Mouse (Mus musculus) spleen, adult 2 months (tissue): ENCODE data around the gene Lenep. TPM values are rescaled to one million over a fixed set of nuclear protein-coding genes. Genes with fewer than 3 reads are reported as not detected.
A peak's percentile ranks its signal among the peaks of the same experiment; 100 is the strongest.

Source experiments
- DNase-seq, 2 experiments: peaks; one replicate each; pipeline versions ENCODE4 v3.0.0 to v3.0.0-alpha.2; 2012 to 2021; ENCODE audit warnings: low spot score in 2 of 2, low read depth in 1 of 2
- H3K27ac ChIP-seq: fragments of 200-500 bp; 2 replicates; pipeline ENCODE4 v1.5.1; 2012; ENCODE audit warnings: low read length, inconsistent platforms; ENCODE audit not compliant: insufficient read depth
- H3K27me3 ChIP-seq: fragments of 200-500 bp; 2 replicates; pipeline ENCODE4 v1.6.1; 2012; ENCODE audit warnings: mild to moderate bottlenecking, moderate library complexity, low read length, inconsistent platforms; ENCODE audit not compliant: control insufficient read depth, insufficient read depth
- H3K36me3 ChIP-seq: fragments of 200-500 bp; 2 replicates; pipeline ENCODE4 v1.6.1; 2012; ENCODE audit warnings: mild to moderate bottlenecking, low read length, inconsistent platforms; ENCODE audit not compliant: control insufficient read depth, insufficient read depth
- H3K4me1 ChIP-seq: fragments of 200-500 bp; 2 replicates; pipeline ENCODE4 v1.6.1; 2011; ENCODE audit warnings: inconsistent platforms; ENCODE audit not compliant: control insufficient read depth, insufficient read depth, insufficient read length
- H3K4me3 ChIP-seq: fragments of 200-500 bp; 2 replicates; pipeline ENCODE4 v1.5.1; 2011; ENCODE audit warnings: mild to moderate bottlenecking, inconsistent platforms; ENCODE audit not compliant: insufficient read depth, insufficient read length; ENCODE audit errors: extremely low read depth
- CTCF ChIP-seq: fragments of 200-500 bp; IDR thresholded peaks from 2 replicates; pipeline ENCODE4 v1.5.1; 2011; ENCODE audit warnings: mild to moderate bottlenecking, inconsistent platforms; ENCODE audit not compliant: insufficient read depth, insufficient read length, insufficient replicate concordance; ENCODE audit errors: extremely low read depth
- POLR2A ChIP-seq: fragments of 200-500 bp; IDR thresholded peaks from 2 replicates; pipeline ENCODE4 v1.6.1; 2011; ENCODE audit warnings: low read depth, low read length, inconsistent platforms
- WGBS: fragments of 180-500 bp; shearing (Covaris S2); methylation state at CpG from one replicate; pipeline ENCODE4 v1.1.7; 2018; 5-methylcytosine and 5-hydroxymethylcytosine counted together
- polyA plus RNA-seq: library from polyadenylated mRNA; depleted of rRNA; stranded (reverse); fragments of >200 nt; gene quantifications from 2 replicates; pipeline ENCODE4 v1.2.3, GENCODE M21; 2012

Gene Lenep
- polyA plus RNA-seq, 1 experiment: 1.5 TPM

- Histone ChIP-seq H3K27me3 (no peaks in the 10 kb centered on the region), H3K4me3 (peak overlapping the region; percentile 85), H3K4me1 (peaks cover 37% of the 10 kb centered on the region), H3K36me3 (no peaks in the 10 kb centered on the region), H3K27ac (peak overlapping the region; percentile 88)
- WGBS: under 1% methylated on average over 21 of the region's 24 CpGs
- no peak for TF ChIP-seq CTCF
- TF ChIP-seq POLR2A: no peak
- DNase-seq: peak in 1 of 2 experiments; percentile 27
Measured at GRCm38 (mm10) chr3:89392871-89393311, 9.7 kb downstream of the Lenep start.

DNA sequence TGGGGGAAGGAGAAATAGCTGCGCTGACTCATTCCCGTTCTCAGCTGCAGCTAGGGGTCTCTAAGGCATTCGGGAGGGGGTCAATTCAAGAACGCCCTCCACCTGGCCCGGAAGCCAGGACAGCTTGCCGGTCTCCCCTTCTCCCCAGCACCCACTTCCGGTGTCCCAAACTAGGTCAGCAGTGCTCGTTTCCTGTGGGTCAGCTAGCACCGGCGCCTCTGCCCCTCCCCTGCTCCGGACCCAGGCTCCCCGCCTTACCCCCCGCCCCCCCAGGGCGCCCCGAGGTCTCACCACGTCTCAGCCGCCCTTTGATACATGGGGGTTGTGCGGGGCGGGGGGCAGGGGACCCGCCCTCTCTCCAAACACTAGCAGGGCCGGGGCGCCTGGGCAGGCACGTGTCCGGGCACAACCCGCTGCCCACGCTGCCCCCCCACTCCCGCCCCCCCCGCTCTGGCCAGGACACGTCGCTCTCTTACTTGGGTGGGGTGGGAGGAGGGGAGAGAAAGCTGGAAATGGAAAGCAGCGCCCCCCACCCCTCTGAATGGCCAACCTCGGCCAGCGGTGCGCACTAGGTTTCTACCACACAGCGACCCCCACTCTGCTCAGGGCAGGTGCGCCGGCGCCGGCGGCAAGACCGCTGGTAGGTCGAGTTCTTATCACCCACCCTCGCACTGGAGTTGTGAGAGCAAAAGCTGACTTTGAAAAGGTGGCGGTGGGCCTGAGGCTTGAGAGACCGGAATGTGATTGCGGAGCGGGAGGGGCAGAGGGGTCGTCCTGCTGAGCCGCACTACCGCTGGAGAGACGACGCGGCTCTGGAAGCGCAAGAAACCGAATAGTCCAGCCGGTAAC lies 10.7 kb downstream of the Lenep start:
- H3K36me3 ChIP-seq: no peaks in the 10 kb centered on the region
- TF ChIP-seq POLR2A (no peak), CTCF (no peak)
- peak overlapping the region; percentile 85 for H3K4me3 ChIP-seq
- H3K4me1 ChIP-seq: peaks cover 40% of the 10 kb centered on the region
- DNase-seq: peak in 1 of 2 experiments; percentile 35
- no peaks in the 10 kb centered on the region for H3K27me3 ChIP-seq
- WGBS: 1% methylated on average over 54 of the region's 56 CpGs
- H3K27ac ChIP-seq: peak overlapping the region; percentile 91

GRCm38 (mm10) chr3:89390699-89391662 lies 11.6 kb downstream of the Lenep start:
- peak overlapping the region; percentile 85 for H3K4me3 ChIP-seq
- TF ChIP-seq CTCF (no peak), POLR2A (no peak)
- H3K36me3 ChIP-seq: no peaks in the 10 kb centered on the region
- no peaks in the 10 kb centered on the region for H3K27me3 ChIP-seq
- H3K27ac ChIP-seq: peak overlapping the region; percentile 93
- WGBS: 9% methylated on average over 19 of the region's 19 CpGs
- H3K4me1 ChIP-seq: peaks cover 37% of the 10 kb centered on the region
- DNase-seq: peak in 1 of 2 experiments; percentile 67

DNA sequence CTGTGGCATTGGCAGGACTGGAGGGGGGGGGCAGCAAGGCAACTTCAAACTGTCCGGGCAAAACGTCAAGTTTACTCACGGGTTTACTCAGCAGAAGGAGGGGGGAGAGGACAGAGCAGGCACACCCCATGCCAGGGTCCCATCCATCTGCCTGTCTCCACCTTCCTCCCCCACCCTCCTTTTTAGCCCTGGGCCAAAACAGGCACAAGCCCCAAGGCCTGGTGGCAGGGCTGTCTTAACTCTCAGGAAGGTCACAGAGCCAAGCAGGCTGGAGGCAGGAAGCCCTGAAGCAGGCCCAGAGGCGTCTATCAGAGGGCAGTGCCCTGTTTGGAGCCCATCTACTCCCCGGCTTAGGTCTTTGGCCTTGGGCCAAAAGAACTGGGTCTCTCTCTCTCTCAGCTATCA lies 12.5 kb downstream of the Lenep start:
- 16% methylated on average over 5 of the region's 5 CpGs for WGBS
- no peaks in the 10 kb centered on the region for H3K27me3 ChIP-seq
- H3K4me3 ChIP-seq: peak overlapping the region; percentile 41; the same call in 1 of the 2 replicates
- H3K27ac ChIP-seq: peak overlapping the region; percentile 93
- no peak for DNase-seq
- peaks cover 43% of the 10 kb centered on the region for H3K4me1 ChIP-seq
- H3K36me3 ChIP-seq: no peaks in the 10 kb centered on the region
- TF ChIP-seq POLR2A (no peak), CTCF (no peak)

GRCm38 (mm10) chr3:89388901-89389740 lies 13.5 kb downstream of the Lenep start:
- Histone ChIP-seq H3K27ac (peak overlapping the region; percentile 93), H3K4me3 (peak overlapping the region; percentile 15; the same call in 1 of the 2 replicates), H3K27me3 (no peaks in the 10 kb centered on the region), H3K4me1 (peaks cover 48% of the 10 kb centered on the region), H3K36me3 (no peaks in the 10 kb centered on the region)
- 18% methylated on average over 6 of the region's 6 CpGs for WGBS
- TF ChIP-seq CTCF (no peak), POLR2A (no peak; the same call in 1 of the 2 replicates)
- DNase-seq: peak; percentile 62 to 63
